Mouse (Mus musculus): ENCODE results near the gene Prc1.

DNA sequence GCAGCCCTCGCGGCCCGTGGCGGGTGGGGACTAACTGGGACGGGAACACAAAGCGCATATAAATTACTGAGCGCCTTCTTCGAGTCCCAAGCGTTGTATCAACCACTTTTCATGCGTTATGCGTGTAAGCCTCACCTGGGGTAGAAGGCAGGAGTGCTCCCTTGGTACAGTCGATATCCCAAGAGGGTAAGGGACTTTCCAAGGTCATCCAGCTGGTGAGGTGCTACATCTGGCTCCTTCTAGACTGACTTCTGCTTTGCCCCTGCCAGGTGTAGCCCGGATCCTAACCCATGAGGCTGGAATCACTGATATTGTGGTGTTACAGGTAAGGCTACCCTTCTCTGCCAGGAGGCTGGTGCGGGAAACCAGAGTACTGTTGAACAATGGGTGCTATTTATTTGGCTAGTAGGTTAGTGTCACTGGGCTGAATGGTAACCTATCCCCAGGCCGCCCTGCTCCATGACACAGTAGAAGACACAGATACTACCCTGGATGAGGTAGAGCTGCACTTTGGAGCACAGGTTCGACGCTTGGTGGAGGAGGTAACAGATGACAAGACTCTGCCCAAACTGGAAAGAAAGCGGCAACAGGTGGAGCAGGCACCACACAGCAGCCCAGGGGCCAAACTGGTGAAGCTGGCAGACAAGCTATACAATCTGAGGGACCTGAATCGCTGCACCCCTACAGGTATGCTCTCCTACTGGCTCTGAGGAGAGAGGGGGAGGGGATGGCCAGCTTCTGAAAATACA is 49.2 kb downstream of the Prc1 start:
- TF ChIP-seq CTCF (IDR thresholded peaks at IDR 0.05; ENCODE audit: low read depth) (no peak), EP300 (IDR thresholded peaks at IDR 0.05; ENCODE audit: low read depth) (no peak)

Measured in liver, postnatal 0 days (tissue).